Mouse (Mus musculus): ENCODE results near the gene Rassf7. TPM values are rescaled to one million over a fixed set of nuclear protein-coding genes. Genes with fewer than 3 reads are reported as not detected.

The Rassf7 gene
- total RNA-seq (2021): 1 to 10 TPM; 1.9 to 4.9 TPM

DNA sequence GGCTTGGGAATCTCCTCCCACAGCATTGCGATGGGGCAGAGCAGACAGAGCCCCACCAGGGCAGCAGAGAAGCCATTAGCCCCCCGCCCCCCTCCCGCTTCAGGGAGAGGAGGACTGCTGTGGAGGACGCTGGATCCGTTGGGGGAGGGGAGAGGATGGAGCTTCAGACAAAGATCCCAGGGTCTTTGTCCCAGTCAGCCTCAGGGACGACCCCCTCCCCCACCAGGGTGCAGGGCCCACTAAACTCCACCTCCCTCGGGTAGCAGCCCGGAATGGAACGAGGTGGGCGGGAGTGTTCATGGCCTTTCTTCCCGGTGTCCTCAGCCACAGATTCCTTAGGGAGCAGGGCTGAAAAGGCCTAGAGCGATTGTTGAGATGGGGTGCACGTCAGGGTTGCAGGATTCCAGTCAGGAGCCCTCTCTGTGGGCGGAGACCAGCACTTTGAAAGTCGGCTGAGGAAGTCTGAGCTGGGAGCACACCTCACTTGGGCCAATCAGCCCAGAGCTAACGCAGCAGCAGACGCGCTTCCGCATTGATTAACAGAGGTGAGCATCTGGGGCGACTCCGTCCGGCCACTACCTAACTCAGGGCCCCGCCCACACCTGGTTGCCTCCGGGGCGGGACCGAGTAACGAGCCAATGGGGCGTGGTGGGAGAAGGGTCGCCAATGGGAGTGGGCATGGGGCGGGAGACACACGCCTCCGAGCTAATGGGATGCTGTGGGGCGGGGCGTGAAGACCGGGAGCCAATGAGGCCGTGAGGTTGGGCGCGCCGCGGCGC is at the start of gene Rassf7:
Gene Rassf7 (plus strand): TSS at position 760 of the 779 bp plus-strand sequence.
- DNase-seq: peak; percentile 91

DNA sequence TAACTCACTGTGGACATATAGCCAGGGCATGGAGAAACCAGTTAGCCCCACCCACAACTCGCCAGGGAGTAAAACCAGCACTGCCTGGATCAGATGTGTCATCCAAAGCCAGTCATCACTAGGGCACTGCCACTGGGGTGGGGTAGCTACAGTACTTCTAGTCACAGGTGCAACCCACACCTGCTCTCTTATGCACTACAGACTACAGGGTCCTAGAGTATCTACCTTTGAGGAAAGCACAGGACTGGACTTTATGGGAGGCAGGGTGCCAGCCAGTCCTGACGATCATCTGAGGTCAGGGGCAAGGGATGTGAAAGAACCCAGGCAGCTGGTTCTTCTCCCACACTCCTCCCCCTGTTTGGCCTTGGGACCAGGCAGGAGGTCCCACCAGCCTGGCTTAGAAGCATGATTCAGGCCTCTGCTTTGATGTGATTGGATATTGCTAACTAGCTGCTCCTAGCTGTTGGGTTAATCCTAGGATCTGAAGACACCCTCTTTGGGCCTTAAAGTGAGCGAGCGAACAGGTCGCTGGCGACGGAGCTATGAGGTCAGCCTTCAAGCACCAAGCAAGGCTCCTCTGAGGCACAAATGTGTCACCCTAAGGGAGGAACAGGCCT is 47.7 kb upstream of the Rassf7 start:
- peak; percentile 56 to 69 for DNase-seq
- intact Hi-C loops (cut with DNase I): no loop called here

More for the DNA sequence above, at the start of gene Rassf7:
- intact Hi-C loops (cut with DNase I): no loop called here

- peak; percentile 74 for DNase-seq
Measured at GRCm38 (mm10) chr7:141168518-141168953, 47.1 kb upstream of the Rassf7 start.

DNA sequence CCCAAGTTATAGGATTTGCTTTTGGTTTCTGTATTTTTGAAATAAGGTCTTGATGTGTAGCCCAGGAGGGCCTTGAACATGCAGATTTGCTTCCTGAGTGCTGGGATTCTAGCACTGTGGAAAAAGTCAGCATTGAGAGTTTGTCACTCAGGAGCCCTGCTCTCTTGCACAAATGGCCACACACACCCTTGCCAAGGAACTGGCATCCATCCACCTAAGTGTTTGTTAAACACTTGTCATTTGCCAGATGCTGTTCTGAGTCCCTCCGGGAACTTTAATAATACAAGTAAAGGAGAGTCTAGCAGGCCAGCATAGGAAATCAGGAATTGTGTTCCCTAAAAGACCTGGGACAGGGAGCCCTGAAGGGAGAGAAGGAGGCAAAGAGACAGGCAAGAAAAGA is 46.4 kb upstream of the Rassf7 start:
- no peak for DNase-seq
- intact Hi-C loops (cut with DNase I): no loop called here

More at GRCm38 (mm10) chr7:141168518-141168953, 47.1 kb upstream of the Rassf7 start:
- intact Hi-C loops (cut with DNase I): no loop called here

GRCm38 (mm10) chr7:141169866-141170265 is 45.8 kb upstream of the Rassf7 start:
- no peak for DNase-seq
- intact Hi-C loops (cut with DNase I): loop anchor here (5.0 kb wide), 1 partner anchor 313 kb away; the partner anchor contains the start of genes Bet1l, Gm45785 and Ric8a

- intact Hi-C loops (cut with DNase I): loop anchor here (2.0 to 5.0 kb wide), 2 partner anchors 42 to 315 kb away; partner anchors contain the start of genes Bet1l, Gm45785 and Ric8a
- peak; percentile 94 for DNase-seq
Measured at GRCm38 (mm10) chr7:141172116-141173006, 43.3 kb upstream of the Rassf7 start, which contains the start of gene Rnh1. Gene Rnh1 (minus strand): TSS chr7:141172857.

DNA sequence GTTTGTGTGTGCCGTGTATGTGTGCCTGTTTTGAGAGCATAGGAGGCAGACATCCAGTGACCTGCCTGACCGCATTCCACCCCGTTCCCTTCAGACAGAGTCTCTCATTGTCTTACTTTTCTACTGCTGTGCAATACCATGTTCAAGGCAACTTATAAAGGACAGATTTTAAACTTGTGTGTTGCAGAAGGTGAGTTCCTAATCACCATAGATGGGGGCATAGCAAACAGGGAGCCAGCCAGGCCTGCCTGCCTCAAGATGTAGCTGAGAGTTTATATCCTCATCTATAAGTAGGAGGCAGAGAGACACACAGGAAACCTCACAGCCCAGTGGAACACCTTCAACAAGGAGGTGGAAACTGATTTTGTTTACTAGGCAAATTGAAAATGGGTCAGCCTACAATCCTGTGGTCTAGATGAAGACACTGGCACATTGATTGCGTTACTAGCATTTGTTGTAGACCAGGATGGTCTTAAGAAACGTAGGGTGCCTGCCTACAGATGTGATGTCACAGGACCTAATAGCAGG is 42.3 kb upstream of the Rassf7 start:
- intact Hi-C loops (cut with DNase I): loop anchor here (2.0 to 5.0 kb wide), 2 partner anchors 43 to 316 kb away; partner anchors contain the start of genes Bet1l, Gm45785 and Ric8a
- DNase-seq: no peak

GRCm38 (mm10) chr7:141175068-141175467 is 40.6 kb upstream of the Rassf7 start:
- intact Hi-C loops (cut with DNase I): loop anchor here (2.0 to 5.0 kb wide), 3 partner anchors 103 to 218 kb away; partner anchors contain the start of genes Gm45717 and Ifitm2
- no peak for DNase-seq

DNA sequence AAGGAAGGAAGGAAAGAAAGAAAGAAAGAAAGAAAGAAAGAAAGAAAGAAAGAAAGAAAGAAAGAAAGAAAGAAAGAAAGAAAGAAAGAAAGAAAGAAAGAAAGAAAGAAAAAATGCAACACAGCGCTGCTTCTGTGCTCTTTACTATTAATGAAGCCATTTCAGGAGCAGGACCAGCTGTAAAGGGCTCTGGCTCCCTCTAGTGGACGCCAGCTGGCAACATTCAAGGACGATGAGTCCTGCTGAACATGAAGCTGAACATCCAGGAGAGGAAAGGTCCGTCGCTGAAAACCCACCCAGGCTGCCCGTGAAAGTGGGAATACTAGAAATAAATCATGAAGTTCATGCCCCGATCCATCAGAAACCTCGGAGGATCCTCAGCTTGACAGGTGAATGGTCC is 39.5 kb upstream of the Rassf7 start:
- peak; percentile 87 to 92 for DNase-seq
- intact Hi-C loops (cut with DNase I): loop anchor here (1.0 to 5.0 kb wide), 5 partner anchors 84 to 267 kb away; partner anchors contain the start of genes Gm45717 and Ifitm2

DNA sequence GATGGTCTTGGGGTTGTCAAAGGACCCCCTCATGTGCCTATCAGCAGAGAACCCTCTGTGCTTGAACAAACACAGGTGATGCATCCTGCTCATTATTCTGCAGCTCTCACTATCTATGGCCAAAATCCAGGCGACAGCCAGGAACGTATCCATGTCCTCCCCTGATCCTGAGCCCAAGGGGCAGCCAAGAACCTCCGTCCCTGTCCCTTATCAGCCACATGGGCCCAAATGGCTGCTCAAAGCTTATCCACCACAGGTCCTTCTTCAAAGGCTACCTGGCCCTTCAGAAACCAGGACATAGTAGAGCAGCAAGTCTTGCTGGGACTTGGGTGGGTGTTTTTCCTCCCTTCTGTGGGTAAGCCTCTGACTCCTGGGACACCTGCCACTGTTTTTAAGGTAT is 27.5 kb upstream of the Rassf7 start:
- intact Hi-C loops (cut with DNase I): no loop called here
- DNase-seq: no peak

DNA sequence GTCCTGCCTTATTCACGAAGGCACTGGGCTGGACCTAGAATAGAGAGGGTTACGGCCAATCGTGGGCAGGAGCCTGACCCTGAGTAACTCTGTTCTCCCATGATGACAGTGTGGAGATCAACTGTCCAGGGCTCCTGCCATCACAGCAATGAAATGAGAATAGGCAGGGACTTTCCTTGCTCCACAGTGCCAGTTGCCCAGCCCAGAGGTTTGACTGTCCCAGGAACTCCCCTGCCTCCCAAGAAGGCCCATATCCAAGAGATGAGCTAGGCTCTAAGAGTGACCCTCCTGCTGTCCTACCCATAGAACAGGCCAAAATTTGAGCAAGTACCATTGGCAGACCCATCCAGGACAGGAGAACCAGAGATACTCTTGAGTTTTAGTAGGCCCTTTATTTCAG is 26.9 kb upstream of the Rassf7 start:
- intact Hi-C loops (cut with DNase I): no loop called here
- DNase-seq: no peak

DNA sequence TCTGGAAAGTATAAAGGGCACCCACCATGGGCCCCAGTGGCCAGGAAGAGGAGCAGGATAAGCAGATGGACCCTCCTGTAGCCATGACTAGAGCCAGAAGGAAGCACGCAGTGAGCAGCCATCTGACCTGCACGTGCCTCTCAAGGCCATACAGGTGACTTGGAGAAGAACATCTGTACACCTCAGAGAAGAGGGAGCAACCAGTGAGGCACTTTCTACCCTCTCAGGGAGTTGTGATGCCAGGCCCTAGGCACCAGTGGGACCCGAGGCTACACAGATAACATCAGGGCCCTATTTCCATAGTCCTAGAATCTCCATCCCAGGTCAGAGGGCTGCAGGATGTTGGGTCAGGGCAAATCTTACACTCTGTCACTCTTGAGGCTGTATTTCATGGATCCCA is 25.4 kb upstream of the Rassf7 start:
- DNase-seq: no peak
- intact Hi-C loops (cut with DNase I): loop anchor here (5.0 kb wide), 2 partner anchors 243 to 333 kb away; partner anchors contain the start of genes Bet1l, Gm45785 and Ric8a

DNA sequence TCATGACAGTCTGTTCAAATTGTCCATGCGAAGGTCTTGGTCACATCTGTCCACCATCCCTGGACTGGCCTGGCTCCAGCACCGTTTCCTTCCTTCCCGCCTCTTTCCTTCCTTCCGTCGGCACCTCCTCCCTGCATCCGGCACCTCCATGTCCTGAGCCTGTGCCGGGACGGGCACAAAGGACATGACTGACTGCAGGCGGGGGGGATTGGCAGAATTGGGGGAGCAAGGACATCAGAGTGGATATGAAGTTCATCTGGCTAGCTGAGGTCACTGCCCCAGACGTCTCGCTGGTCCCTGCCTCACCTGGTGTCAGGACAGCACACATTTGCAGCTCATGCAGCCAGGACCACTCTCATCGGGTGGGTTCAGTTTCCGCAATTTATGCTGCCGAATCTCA is 24.6 kb upstream of the Rassf7 start:
- DNase-seq: peak in 1 of 2 experiments; percentile 42

DNA sequence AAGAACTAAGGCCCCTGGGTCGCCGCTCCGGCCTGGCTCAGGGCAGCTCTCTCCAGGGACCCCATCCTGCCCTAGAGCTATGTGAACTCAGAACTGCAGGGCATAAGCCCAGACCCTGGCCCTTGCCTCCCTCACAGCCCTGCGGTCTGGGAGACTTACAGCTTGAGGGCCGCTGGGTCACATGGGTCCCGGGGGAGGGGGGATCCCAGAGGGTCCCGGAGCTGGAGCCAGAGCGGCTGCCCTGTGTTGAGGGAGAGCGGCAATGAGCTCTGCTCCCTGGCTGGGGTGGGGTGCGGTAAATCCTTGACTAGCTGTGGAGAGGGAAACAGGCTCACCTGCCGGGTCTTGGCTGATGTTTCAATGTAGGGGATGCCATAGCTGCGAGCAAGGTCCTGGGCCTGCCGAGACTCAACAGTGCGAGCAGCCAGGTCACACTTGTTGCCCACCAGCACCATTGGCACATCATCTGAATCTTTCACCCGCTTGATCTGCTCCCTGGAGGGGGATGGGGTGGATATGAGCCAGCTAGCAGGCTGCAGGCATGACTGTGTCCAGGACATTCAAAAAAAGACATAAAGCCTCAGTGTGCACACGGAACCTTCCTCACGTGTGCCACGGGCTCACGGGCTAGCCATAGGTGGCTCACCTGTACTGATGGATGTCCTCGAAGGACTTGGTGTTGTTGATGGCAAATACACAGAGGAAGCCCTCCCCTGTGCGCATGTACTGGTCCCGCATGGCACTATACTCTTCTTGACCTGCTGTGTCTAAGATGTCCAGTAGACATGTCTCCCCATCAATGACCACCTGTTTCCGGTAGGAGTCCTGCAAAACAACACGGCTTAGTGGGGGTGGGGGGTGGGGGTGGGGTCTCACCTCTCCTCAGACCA is 23.6 kb upstream of the Rassf7 start:
- intact Hi-C loops (cut with DNase I): loop anchor here (5.0 kb wide), 2 partner anchors 245 to 335 kb away; partner anchors contain the start of genes Bet1l, Gm45785 and Ric8a

More for the DNA sequence above, 24.6 kb upstream of the Rassf7 start:
- intact Hi-C loops (cut with DNase I): loop anchor here (5.0 kb wide), 2 partner anchors 244 to 334 kb away; partner anchors contain the start of genes Bet1l, Gm45785 and Ric8a

GRCm38 (mm10) chr7:141192776-141193347 is 22.8 kb upstream of the Rassf7 start:
- intact Hi-C loops (cut with DNase I): loop anchor here (5.0 kb wide), 2 partner anchors 246 to 336 kb away; partner anchors contain the start of genes Bet1l, Gm45785 and Ric8a
- no peak for DNase-seq

More for the DNA sequence above, 23.6 kb upstream of the Rassf7 start:
- DNase-seq: no peak

DNA sequence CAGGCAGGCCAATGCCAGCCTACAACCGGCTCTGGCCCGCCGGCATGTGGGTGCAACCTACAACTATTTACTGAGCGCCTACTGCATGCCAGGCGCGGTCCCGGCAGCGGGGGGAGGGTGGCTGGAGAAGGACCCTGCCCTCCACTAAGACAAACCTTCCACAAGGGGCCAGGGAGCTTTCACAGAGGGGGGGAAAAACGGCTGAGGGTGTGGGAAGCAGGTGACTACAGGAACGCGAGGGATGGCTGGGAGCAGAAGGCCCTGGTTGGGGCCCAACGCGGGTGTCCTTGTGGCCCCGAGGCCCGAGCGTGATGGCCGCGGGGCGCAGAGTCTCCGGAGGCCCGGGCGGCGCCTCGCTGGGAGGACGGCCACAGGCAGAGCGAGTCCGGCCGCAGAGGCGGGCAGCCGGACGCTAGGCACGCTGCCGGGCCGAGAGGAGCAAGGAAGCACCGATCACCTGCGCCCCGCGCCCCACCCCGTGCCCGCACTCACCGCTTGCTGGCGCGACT is 22.3 kb upstream of the Rassf7 start:
- peak in 1 of 2 experiments; percentile 56 for DNase-seq
- intact Hi-C loops (cut with DNase I): loop anchor here (5.0 kb wide), 2 partner anchors 246 to 336 kb away; partner anchors contain the start of genes Bet1l, Gm45785 and Ric8a

DNA sequence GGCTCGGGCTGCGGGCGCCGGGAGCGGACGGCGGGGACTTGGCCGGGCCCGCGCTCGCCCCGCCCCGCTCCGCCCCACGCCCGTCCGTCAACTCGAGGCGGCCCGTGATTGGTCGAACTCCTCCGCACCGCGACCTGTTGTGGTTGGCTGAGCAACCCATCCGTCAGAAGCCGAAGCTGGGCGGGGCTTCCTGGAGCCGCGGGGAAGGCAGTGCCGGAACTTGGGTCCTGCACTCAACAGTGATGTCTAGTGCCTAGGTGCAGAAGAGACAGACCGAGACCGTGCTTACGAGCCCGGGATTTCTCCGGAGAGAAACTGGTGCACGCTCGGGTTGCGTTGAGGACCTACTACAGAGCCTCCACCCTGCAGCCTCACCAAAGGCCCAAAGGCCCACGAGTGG is 21.7 kb upstream of the Rassf7 start, which contains the start of the genes Hras and Lrrc56:
Gene Hras (minus strand): TSS at position 58 of the 400 bp plus-strand sequence.
Gene Lrrc56 (plus strand): TSS at position 210 of the 400 bp plus-strand sequence.
- intact Hi-C loops (cut with DNase I): loop anchor here (5.0 kb wide), 2 partner anchors 247 to 337 kb away; partner anchors contain the start of genes Bet1l, Gm45785 and Ric8a
- peak; percentile 98 to 99 for DNase-seq
